Mouse (Mus musculus) splenic B cell, adult 2 months (primary cell): ENCODE data around the gene Zkscan7.
"Not testable (repeated sequence)": the region's sequence is repeated elsewhere in the genome, so short reads cannot be mapped to it uniquely, and the experiment has no call there.

Source experiments
- DNase-seq: peaks from one replicate; pipeline ENCODE4 v3.0.0-alpha.2; 2011; ENCODE audit warnings: low read depth, low spot score
- H3K27me3 ChIP-seq: 2 replicates; pipeline ENCODE4 v1.6.1; 2012; ENCODE audit warnings: mild to moderate bottlenecking, low read length, moderate library complexity, mixed read lengths; ENCODE audit not compliant: control insufficient read depth, poor library complexity, insufficient read depth, severe bottlenecking
- H3K36me3 ChIP-seq: 2 replicates; pipeline ENCODE4 v1.6.1; 2012; ENCODE audit warnings: mild to moderate bottlenecking, low read length, moderate library complexity, mixed read lengths; ENCODE audit not compliant: control insufficient read depth, poor library complexity, insufficient read depth, severe bottlenecking

The Zkscan7 gene

DNA sequence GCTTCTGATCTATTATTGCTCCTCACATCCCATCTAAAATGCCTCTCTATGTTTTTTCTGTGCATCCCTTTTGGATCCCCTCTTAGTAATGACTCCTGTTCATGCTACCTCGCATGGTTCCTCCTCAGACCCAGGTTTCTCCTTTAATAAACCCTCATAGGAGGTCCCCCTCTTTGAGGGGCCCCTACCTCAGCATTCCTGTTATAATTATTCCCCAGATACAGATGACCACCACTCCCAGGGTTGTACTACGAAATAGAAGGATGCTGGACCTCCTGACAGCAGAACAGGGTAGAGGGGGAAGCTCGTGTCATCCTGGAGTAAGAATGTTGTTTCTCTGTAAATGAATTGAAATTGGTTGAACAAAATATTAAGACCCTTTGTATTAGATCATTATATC, at the start of gene Zkscan7:
Gene Zkscan7, plus strand, starts transcription at position 301 of the 400 bp plus-strand sequence.
- Histone ChIP-seq H3K27me3 (no peaks in the 10 kb centered on the region; the same call in 1 of the 2 replicates), H3K36me3 (no peaks in the 10 kb centered on the region)
- no peak for DNase-seq

DNA sequence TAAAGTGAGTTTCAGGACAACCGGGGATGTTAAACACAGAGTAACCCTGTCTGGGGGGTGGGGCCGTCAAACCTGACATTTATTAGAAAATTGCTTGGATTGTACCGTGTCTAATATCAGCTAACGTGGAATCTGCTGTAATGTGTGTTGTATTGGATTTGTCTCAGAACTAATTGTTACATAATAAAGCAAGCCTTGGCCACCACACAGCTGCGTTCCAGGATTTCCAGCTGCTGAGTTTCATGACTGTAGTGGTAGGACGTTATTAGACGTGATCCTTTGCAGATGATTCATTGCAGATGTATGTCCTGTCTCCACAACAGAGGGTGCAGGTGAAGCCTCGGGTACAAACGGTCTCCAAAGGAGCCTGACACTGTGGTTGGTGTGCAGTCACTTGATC, 49.4 kb upstream of the Zkscan7 start:
- Histone ChIP-seq H3K36me3 (0 out of 2 replicates have a peak, but pooled peaks cover 1% of the 10 kb centered on the region), H3K27me3 (no peaks in the 10 kb centered on the region)
- no peak for DNase-seq

DNA sequence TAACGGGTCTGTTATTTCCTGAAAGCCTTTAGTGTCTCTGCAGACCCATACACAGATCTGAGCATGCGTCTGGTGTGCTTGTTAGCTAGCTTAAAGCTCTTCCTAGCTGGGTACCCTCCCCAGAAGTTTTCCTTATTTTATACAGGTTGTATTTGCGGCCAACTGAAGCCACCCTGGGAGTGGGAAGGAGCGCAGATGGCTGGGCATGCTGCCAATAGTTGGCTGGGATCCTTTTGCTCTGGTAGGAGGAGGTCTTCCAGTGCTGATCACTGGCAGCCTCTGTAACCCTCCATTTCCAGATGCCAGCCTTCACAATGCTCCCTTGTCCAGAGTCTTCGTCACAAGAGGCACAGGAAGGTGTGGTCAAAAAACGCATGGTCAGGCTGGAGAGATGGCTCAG, 48.7 kb upstream of the Zkscan7 start:
- no peak for DNase-seq
- Histone ChIP-seq H3K36me3 (0 out of 2 replicates have a peak, but pooled peaks cover 1% of the 10 kb centered on the region), H3K27me3 (no peaks in the 10 kb centered on the region)

DNA sequence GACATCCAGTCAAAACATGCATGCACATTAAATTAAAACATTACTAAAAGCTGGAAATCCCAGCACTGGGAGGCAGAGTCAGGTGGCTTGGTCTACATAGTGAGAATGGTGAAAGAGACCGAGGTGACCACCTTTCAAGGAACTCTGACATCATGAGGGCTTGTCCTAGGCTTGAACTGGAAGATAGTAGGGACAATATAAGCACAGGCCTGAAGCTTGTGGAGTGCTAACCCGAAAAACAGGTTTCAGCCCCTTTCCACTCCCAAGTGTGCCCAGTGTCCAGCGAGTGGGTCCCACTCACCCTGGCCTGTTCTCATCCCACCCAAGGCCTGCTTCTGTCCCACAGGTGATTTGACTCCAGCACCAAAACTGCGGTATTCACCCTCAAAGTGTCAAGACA, 48.3 kb upstream of the Zkscan7 start:
- DNase-seq, result no peak
- H3K27me3 ChIP-seq, result no peaks in the 10 kb centered on the region
- H3K36me3 ChIP-seq, result 0 out of 2 replicates have a peak, but pooled peaks cover 1% of the 10 kb centered on the region

DNA sequence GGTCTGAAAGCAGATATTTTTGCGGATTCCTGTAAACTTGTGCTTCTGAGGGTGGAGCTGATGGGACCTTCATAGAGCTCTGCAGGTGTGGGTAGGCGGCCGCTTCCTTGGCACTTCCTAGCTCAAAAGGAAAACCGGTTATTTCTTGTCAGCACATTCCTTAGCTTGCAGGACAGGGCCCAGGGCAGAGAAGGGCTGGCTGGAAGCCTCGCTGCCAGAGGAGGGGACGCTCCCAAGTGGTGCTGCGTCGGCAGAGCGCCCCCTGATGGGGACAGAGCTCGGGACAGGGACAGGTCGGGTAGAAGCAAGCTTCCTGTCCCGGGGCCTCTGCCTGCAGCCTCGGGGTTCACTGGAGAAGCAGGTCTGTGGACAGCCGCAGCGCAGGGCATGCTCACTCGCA, 47.8 kb upstream of the Zkscan7 start:
- peak; percentile 5 for DNase-seq

DNA sequence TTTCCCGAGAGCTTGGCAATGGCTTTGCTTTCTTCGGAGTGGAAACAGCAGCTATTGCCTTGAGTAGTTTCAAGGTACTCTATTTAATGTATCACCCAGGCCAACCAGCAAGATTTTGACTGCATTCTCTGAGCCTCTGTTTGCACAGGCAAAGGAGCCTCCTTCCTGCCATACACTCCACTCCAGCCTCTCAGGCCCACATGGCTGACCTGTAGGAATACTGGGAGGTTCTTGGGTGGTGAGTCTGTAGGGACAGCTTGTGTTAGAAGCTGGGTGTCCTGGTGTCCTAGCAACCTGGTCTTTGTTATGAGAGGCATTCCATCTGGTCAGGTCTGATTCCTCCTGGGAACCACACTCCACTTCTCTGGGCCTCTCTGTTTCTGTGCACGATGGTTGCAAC, 41.7 kb upstream of the Zkscan7 start, which contains the start of gene Gm35549:
Gene Gm35549, minus strand, starts transcription at position 276 of the 400 bp plus-strand sequence.
- DNase-seq, result no peak
- no peaks in the 10 kb centered on the region for H3K27me3 ChIP-seq
- H3K36me3 ChIP-seq, result peaks cover 2% of the 10 kb centered on the region; the same call in 1 of the 2 replicates

More for the DNA sequence above, 47.8 kb upstream of the Zkscan7 start:
- no peaks in the 10 kb centered on the region for H3K27me3 ChIP-seq
- 0 out of 2 replicates have a peak, but pooled peaks cover 1% of the 10 kb centered on the region for H3K36me3 ChIP-seq

DNA sequence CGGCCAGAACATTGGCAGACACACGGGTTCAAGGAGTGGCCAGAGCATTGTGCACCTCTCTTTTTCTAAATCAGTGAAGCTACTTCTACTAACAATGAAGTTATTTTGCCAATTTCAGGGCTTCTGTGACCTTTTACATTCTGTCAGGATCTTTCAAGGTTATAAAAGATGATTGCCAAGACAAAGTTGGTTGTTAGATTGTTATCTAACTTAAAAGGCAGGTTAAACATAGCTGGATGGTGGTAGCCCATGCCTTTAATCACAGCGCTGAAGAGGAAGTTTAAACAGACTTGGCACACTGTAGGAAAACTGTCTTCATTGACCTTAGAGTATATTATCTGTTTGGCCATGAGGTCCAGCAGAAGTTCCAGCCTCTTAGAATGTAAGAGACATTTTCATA, 39.9 kb upstream of the Zkscan7 start:
- DNase-seq, result no peak
- H3K36me3 ChIP-seq, result peaks cover 2% of the 10 kb centered on the region; the same call in 1 of the 2 replicates

DNA sequence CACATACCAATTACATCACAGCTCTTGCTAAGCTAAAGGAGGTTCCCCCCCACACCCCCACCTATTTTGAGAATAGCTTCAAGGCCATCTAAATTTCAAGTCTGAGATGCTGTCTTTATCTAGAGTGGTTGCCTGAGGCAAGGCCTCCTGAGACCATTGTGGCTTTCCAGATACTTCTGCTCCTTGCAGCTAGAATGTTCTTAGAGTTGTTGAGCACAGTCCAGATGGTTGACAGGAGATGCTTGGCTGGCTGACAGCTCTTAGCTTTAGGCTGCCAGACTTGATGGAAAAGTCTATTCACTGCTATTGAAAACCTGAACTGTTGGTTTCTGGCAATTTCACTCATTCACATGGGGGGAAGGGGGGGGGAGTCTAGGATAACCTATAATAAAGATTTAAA, 39.3 kb upstream of the Zkscan7 start:
- DNase-seq, result no peak
- H3K36me3 ChIP-seq, result peaks cover 2% of the 10 kb centered on the region; the same call in 1 of the 2 replicates
- H3K27me3 ChIP-seq, result no peaks in the 10 kb centered on the region

More for the DNA sequence above, 39.9 kb upstream of the Zkscan7 start:
- H3K27me3 ChIP-seq, result no peaks in the 10 kb centered on the region

DNA sequence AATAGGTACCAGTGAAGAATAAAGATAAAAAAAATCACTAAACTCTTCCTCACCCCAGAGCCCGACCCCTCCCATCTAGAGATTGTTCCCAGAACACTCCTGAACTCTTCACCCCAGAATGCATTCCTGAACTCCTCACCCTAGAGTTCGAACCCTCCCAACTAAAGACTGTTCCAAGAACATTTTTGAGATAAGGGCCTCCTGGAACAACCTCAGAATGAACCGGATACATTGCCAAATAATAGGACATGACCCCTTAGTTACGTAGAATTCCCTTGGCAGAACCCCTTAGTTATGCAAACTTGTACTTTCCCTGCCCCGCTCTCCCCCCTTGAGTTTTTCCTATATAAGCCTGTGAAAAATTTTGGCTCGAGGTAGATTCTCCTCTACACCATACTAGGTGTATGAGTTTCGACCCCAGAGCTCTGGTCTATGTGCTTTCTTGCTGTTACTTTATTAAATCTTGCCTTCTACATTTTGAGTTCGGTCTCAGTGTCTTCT, 37.6 kb upstream of the Zkscan7 start:
- not testable (repeated sequence) for H3K36me3 ChIP-seq, H3K27me3 ChIP-seq, DNase-seq

DNA sequence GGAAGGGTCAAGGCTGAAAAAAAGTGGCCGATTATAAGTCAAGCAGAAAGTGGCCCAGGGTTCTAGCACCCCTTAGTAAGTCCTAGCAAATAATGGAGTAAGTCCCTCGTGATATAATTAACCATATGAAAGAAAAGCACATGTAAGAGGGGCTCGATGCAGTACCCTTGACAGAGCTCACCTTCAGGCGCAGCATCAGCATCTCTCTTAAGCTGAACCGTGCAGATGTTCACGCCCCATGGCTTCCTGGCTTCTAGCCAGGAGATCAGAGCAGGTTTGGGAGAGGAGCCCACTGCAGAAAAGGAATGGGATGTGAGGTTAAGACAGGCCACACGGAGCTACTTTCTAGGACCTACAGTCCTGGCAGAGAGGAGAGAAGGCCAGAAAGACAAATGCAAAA, 31.0 kb upstream of the Zkscan7 start:
- Histone ChIP-seq H3K27me3 (no peaks in the 10 kb centered on the region), H3K36me3 (peaks cover 38% of the 10 kb centered on the region)
- DNase-seq, result no peak

DNA sequence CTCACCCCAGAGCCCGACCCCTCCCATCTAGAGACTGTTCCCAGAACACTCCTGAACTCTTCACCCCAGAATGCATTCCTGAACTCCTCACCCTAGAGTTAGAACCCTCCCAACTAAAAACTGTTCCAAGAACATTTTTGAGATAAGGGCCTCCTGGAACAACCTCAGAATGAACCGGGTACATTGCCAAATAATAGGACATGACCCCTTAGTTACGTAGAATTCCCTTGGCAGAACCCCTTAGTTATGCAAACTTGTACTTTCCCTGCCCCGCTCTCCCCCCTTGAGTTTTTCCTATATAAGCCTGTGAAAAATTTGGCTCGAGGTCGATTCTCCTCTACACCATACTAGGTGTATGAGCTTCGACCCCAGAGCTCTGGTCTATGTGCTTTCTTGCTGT, 30.3 kb upstream of the Zkscan7 start:
- peaks cover 44% of the 10 kb centered on the region for H3K36me3 ChIP-seq
- not testable (repeated sequence) for H3K27me3 ChIP-seq, DNase-seq

DNA sequence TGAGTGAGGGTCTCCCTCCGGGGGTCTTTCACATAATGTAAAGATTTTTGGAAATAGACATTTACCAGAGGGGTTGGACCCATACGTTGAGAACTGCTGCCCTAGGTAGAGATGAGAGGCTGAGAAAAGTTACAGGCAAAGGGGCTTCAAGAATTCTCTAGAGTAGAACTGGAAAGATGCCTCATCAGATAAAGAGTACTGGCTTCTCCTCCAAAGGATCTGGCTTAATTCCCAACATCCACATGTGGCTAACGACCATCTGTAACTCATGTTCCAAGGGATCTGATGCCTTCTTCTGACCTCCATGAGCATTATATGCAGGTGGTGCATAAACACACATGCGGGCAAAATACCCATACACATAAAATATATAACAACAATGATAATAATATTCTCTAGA, 29.9 kb upstream of the Zkscan7 start:
- Histone ChIP-seq H3K27me3 (no peaks in the 10 kb centered on the region), H3K36me3 (peaks cover 44% of the 10 kb centered on the region)
- DNase-seq, result no peak

DNA sequence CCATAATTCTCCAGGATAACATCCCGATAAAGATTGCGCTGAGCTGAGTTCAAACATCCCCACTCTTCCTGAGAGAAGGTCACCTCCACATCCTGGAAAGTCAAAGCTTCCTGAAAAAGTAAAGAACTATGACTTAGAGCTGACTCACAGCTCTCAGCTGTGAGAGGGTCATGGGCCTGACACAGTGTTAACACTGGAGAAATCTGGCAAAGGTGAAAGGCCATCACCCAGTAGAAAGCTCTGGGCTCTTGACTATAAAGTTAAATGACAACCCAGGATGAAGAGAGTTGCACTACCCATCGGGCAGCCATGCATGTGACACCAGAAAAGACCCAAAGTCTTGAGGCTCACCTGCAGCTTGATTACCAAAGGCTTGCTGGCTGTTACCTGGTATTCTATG, 28.8 kb upstream of the Zkscan7 start:
- H3K27me3 ChIP-seq, result no peaks in the 10 kb centered on the region
- peaks cover 48% of the 10 kb centered on the region for H3K36me3 ChIP-seq
- DNase-seq, result no peak

DNA sequence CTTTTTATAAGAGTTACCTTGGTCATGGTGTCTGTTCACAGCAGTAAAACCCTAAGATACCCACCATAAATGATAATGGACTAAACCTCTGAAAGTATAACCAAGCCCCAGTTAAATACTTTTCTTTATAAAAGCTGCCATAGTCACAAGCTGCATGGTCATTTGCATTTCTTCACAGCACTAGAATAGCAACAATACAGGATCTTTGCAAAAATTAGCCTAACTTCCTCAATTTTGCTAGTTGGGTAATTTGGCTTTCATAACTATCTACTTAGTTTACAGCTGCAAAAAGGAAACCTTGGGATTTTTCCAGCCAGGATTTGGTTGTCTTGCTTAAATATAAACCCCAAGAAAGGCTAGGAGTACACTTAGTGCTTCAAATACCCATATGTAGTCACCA, 24.7 kb upstream of the Zkscan7 start:
- Histone ChIP-seq H3K27me3 (no peaks in the 10 kb centered on the region), H3K36me3 (peaks cover 27% of the 10 kb centered on the region)
- no peak for DNase-seq

DNA sequence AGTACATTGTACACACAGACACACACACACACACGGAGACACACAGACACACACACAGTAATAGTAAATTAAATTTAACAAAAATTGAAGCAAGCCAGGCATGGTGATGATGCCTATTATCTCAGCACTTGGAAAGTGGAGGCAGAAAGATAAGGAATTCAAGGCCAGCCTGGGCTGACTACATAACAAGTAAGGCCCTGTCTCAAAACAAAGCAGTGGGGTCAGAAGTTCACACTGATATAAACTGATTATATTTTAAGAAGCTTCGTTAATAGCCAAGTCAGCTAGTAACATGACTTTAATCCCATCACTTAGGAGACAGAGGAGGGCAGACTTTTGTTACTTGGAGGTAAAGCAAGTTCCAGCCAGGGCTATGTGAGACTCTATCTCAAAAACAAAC, 21.8 kb upstream of the Zkscan7 start:
- no peak for DNase-seq
- Histone ChIP-seq H3K36me3 (peaks cover 16% of the 10 kb centered on the region), H3K27me3 (no peaks in the 10 kb centered on the region)

DNA sequence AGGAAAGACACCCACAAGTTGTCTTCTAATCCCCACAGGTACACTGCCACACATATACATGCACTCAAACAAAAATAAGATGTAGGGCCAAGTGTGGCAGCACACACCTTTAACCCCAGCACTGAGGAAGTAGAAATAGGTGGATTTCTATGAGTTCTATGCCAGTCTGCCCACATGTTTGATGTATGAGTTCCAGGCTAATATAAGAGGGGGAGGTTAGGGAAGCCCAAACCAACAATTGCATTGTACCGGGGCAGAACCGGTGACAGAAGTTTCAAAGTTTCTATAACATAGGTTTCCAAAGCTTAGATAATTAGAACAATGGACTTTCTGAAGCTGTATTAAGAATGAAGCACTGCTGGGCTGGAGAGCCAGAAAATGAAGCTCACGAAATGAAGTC, 20.6 kb upstream of the Zkscan7 start:
- no peak for DNase-seq
- H3K36me3 ChIP-seq, result peaks cover 8% of the 10 kb centered on the region
- no peaks in the 10 kb centered on the region for H3K27me3 ChIP-seq
